8 mouse cellular contexts compared by ENCODE assay signal in genomic region chr7:30649591-30650540, GRCm38 (mm10). TPM values are rescaled to one million over a fixed set of nuclear protein-coding genes. Genes with fewer than 3 reads are reported as not detected.
DNase-seq lines count a peak whose midpoint lies in the region; ATAC-seq and TF ChIP-seq lines count a peak whose summit lies in the region.

Gene Rbm42, minus strand, starts transcription at chr7:30650317.

- TF ChIP-seq CTCF in kidney, postnatal 0 days (IDR thresholded peaks at IDR 0.05; ENCODE audit: low read depth), result no peak

- H3K9ac ChIP-seq in heart, embryonic 12.5 days, result peak within 1 kb of the TSS; percentile 90
- peak within 1 kb of the TSS; percentile 86 for H3K9ac ChIP-seq in kidney, postnatal 0 days (ENCODE audit: low read depth, low read length)
- peak within 1 kb of the TSS; percentile 85 for H3K9ac ChIP-seq in liver, embryonic 11.5 days (ENCODE audit: low read depth, low read length)
- peak within 1 kb of the TSS; percentile 70 for H3K9ac ChIP-seq in stomach, embryonic 14.5 days (replicated peaks; ENCODE audit: low read depth, low read length)

- WGBS in heart, embryonic 12.5 days, result 2% methylated on average over 59 of the region's 59 CpGs
- 2% methylated on average over 59 of the region's 59 CpGs for WGBS in kidney, postnatal 0 days
- whole genome bisulfite sequencing in liver, embryonic 11.5 days, result 2% methylated on average over 59 of the region's 59 CpGs
- WGBS in stomach, embryonic 14.5 days, result 1% methylated on average over 59 of the region's 59 CpGs

- H3K27ac ChIP-seq in heart, embryonic 12.5 days (ENCODE audit: poor library complexity, severe bottlenecking), result peak within 1 kb of the TSS; percentile 36; the same call in 1 of the 2 replicates
- peak within 1 kb of the TSS; percentile 67; the same call in 1 of the 2 replicates for H3K27ac ChIP-seq in kidney, postnatal 0 days
- no peak within 1 kb of the TSS for H3K27ac ChIP-seq in liver, embryonic 11.5 days (ENCODE audit: low read depth, low read length)
- H3K27ac ChIP-seq in stomach, embryonic 14.5 days (ENCODE audit: low read length), result no peak within 1 kb of the TSS

- H3K4me1 ChIP-seq in heart, embryonic 12.5 days (replicated peaks), result peaks cover 5% of the 10 kb centered on the region
- no peaks in the 10 kb centered on the region for H3K4me1 ChIP-seq in kidney, postnatal 0 days (replicated peaks; ENCODE audit: insufficient read depth, low read length)
- peaks cover 4% of the 10 kb centered on the region for H3K4me1 ChIP-seq in liver, embryonic 11.5 days (replicated peaks; ENCODE audit: control insufficient read depth, insufficient read depth, low read length)
- H3K4me1 ChIP-seq in stomach, embryonic 14.5 days (ENCODE audit: control insufficient read depth, insufficient read depth, low read length), result no peaks in the 10 kb centered on the region

- ATAC-seq in erythroid progenitor cell, adult 5-6 weeks (replicated peaks; ENCODE audit: low FRiP score, poor library complexity, severe bottlenecking), result peak; percentile 99
- peak; percentile 99 for ATAC-seq in heart, embryonic 12.5 days (ENCODE audit: insufficient number of reproducible peaks, low FRiP score)
- peak; percentile 100 for ATAC-seq in kidney, postnatal 0 days (replicated peaks; ENCODE audit: low FRiP score, low read depth)
- peak; percentile 100 for ATAC-seq in liver, embryonic 11.5 days (replicated peaks; ENCODE audit: low FRiP score)
- peak; percentile 99 for ATAC-seq in stomach, embryonic 14.5 days (ENCODE audit: insufficient number of reproducible peaks, insufficient read depth, low FRiP score, low read depth)

- H3K4me3 ChIP-seq in heart, embryonic 12.5 days, result peak within 1 kb of the TSS; percentile 76
- peak within 1 kb of the TSS; percentile 81 for H3K4me3 ChIP-seq in kidney, postnatal 0 days (replicated peaks; ENCODE audit: low read depth, low read length)
- H3K4me3 ChIP-seq in liver, embryonic 11.5 days (ENCODE audit: low read depth, low read length), result peak within 1 kb of the TSS; percentile 89
- peak within 1 kb of the TSS; percentile 86 for H3K4me3 ChIP-seq in stomach, embryonic 14.5 days (ENCODE audit: low read depth, low read length)

- peak; percentile 99 for DNase-seq in CD4-positive helper T cell, adult 2 months (ENCODE audit: low read depth, low spot score)
- peak; percentile 98 for DNase-seq in brain, embryonic 18.5 days (ENCODE audit: low read depth, low spot score)
- DNase-seq in kidney, postnatal 0 days (ENCODE audit: low spot score), result peak; percentile 100
- peak; percentile 97 for DNase-seq in liver, embryonic 11.5 days (ENCODE audit: low spot score)
- DNase-seq in naive thymus-derived CD4-positive, alpha-beta T cell, adult 2 months (ENCODE audit: low read depth), result peak; percentile 99

- peaks cover 65% of the 10 kb centered on the region for H3K36me3 ChIP-seq in heart, embryonic 12.5 days
- H3K36me3 ChIP-seq in kidney, postnatal 0 days (ENCODE audit: insufficient read depth, low read length), result peaks cover 23% of the 10 kb centered on the region
- H3K36me3 ChIP-seq in liver, embryonic 11.5 days (ENCODE audit: control insufficient read depth, insufficient read depth, low read length), result peaks cover 29% of the 10 kb centered on the region
- H3K36me3 ChIP-seq in stomach, embryonic 14.5 days (ENCODE audit: control insufficient read depth, insufficient read depth, low read length), result peaks cover 36% of the 10 kb centered on the region

- H3K4me2 ChIP-seq in heart, embryonic 12.5 days, result peak within 1 kb of the TSS; percentile 86
- H3K4me2 ChIP-seq in kidney, postnatal 0 days (ENCODE audit: low read length), result peak within 1 kb of the TSS; percentile 87
- H3K4me2 ChIP-seq in liver, embryonic 11.5 days, result peak within 1 kb of the TSS; percentile 97
- peak within 1 kb of the TSS; percentile 92 for H3K4me2 ChIP-seq in stomach, embryonic 14.5 days (replicated peaks; ENCODE audit: low read depth, low read length)

- no peaks in the 10 kb centered on the region for H3K27me3 ChIP-seq in heart, embryonic 12.5 days (replicated peaks)
- H3K27me3 ChIP-seq in kidney, postnatal 0 days (ENCODE audit: insufficient read depth, low read length), result no peaks in the 10 kb centered on the region
- no peaks in the 10 kb centered on the region for H3K27me3 ChIP-seq in liver, embryonic 11.5 days (replicated peaks; ENCODE audit: control insufficient read depth, insufficient read depth, low read length)
- H3K27me3 ChIP-seq in stomach, embryonic 14.5 days (ENCODE audit: control insufficient read depth, insufficient read depth, low read length), result no peaks in the 10 kb centered on the region

- H3K9me3 ChIP-seq in heart, embryonic 12.5 days (replicated peaks), result no peaks in the 10 kb centered on the region
- no peaks in the 10 kb centered on the region for H3K9me3 ChIP-seq in kidney, postnatal 0 days (replicated peaks; ENCODE audit: low read length)
- no peaks in the 10 kb centered on the region for H3K9me3 ChIP-seq in liver, embryonic 11.5 days (ENCODE audit: control insufficient read depth, low read length)
- no peaks in the 10 kb centered on the region for H3K9me3 ChIP-seq in stomach, embryonic 14.5 days (ENCODE audit: control insufficient read depth, low read depth, low read length)

RNA-seq across cellular contexts. Expression of gene Rbm42, which starts in this region (rescaled TPM):
- total RNA-seq in erythroid progenitor cell, adult 5-6 weeks (2015; ENCODE audit: low replicate concordance), result 35.0 and 44.9 TPM in 2 replicates
- total RNA-seq in erythroid progenitor cell, adult 5-6 weeks (2017; ENCODE audit: low replicate concordance), result 11.4 and 26.3 TPM in 2 replicates
- polyA plus RNA-seq in heart, embryonic 12.5 days (2016; fragmentation: Nextera tagmentation; extraction: Ambion mirVana), result 96.5 and 103 TPM in 2 replicates
- polyA plus RNA-seq in kidney, postnatal 0 days (2015; fragmentation: Nextera tagmentation; extraction: Ambion mirVana), result 110 and 112 TPM in 2 replicates
- 101 TPM in 2 replicates for polyA plus RNA-seq in liver, embryonic 11.5 days (2014; fragmentation: Nextera tagmentation; extraction: Ambion mirVana)
- polyA plus RNA-seq in stomach, embryonic 14.5 days (2014; fragmentation: Nextera tagmentation; extraction: Ambion mirVana), result 85.7 and 96.8 TPM in 2 replicates

Comparison
In these comparisons a context has a peak if more than half of its experiments do, and no peak if none do; other contexts are left out.
1. H3K27ac ChIP-seq: peak in heart, embryonic 12.5 days (single experiment) and kidney, postnatal 0 days (single experiment); none in liver, embryonic 11.5 days (single experiment) and stomach, embryonic 14.5 days (single experiment).
2. Peak in every context shown above with its lines, with median percentiles within 50 percentile points of each other: DNase-seq, ATAC-seq, H3K4me2 ChIP-seq, H3K4me3 ChIP-seq and H3K9ac ChIP-seq.